Mouse (Mus musculus): ENCODE data around the gene Pnma5. TPM values are rescaled to one million over a fixed set of nuclear protein-coding genes. Genes with fewer than 3 reads are reported as not detected.

Gene Pnma5
- polyA plus RNA-seq, 1 experiment from 2014 or later = not detected

- peak; percentile 100 for ATAC-seq
- H3K36me3 ChIP-seq = no peaks in the 10 kb centered on the region
- H3K4me2 ChIP-seq (replicated peaks) = peak overlapping the region; percentile 51
- H3K27me3 ChIP-seq (replicated peaks) = no peaks in the 10 kb centered on the region; the same call in 1 of the 2 replicates
- H3K4me1 ChIP-seq (replicated peaks) = no peaks in the 10 kb centered on the region
- H3K9me3 ChIP-seq = no peaks in the 10 kb centered on the region
- 0 out of 2 replicates have a peak overlapping the region, but pooled peaks have one; percentile 9 for H3K27ac ChIP-seq
- H3K4me3 ChIP-seq (replicated peaks) = peak overlapping the region; percentile 31
- H3K9ac ChIP-seq = no peak overlapping the region
- WGBS = 18% methylated on average over 24 of the region's 27 CpGs
Observed at GRCm38 (mm10) chrX:73007597-73008479, 29.1 kb downstream of the Pnma5 start.

GRCm38 (mm10) chrX:73005678-73006077 lies 31.2 kb downstream of the Pnma5 start:
- WGBS = 58% methylated on average over 4 of the region's 4 CpGs
- no peak overlapping the region for H3K4me2 ChIP-seq (replicated peaks)
- H3K9ac ChIP-seq = no peak overlapping the region
- H3K36me3 ChIP-seq = no peaks in the 10 kb centered on the region
- no peaks in the 10 kb centered on the region for H3K4me1 ChIP-seq (replicated peaks)
- no peak overlapping the region for H3K27ac ChIP-seq
- ATAC-seq = no peak
- H3K27me3 ChIP-seq (replicated peaks) = no peaks in the 10 kb centered on the region; the same call in 1 of the 2 replicates
- no peaks in the 10 kb centered on the region for H3K9me3 ChIP-seq
- H3K4me3 ChIP-seq (replicated peaks) = no peak overlapping the region

GRCm38 (mm10) chrX:73003110-73003509 lies 33.8 kb downstream of the Pnma5 start:
- no peak overlapping the region for H3K4me2 ChIP-seq (replicated peaks)
- 82% methylated on average over 5 of the region's 5 CpGs for WGBS
- no peak overlapping the region for H3K4me3 ChIP-seq (replicated peaks)
- H3K9ac ChIP-seq = no peak overlapping the region
- H3K4me1 ChIP-seq (replicated peaks) = no peaks in the 10 kb centered on the region
- no peak for ATAC-seq
- H3K36me3 ChIP-seq = no peaks in the 10 kb centered on the region
- no peaks in the 10 kb centered on the region for H3K9me3 ChIP-seq
- no peaks in the 10 kb centered on the region; the same call in 1 of the 2 replicates for H3K27me3 ChIP-seq (replicated peaks)
- H3K27ac ChIP-seq = no peak overlapping the region

GRCm38 (mm10) chrX:72995542-72995941 lies 41.4 kb downstream of the Pnma5 start:
- Histone ChIP-seq H3K4me2 (replicated peaks) (no peak overlapping the region), H3K4me3 (replicated peaks) (no peak overlapping the region), H3K27me3 (replicated peaks) (peaks cover 4% of the 10 kb centered on the region), H3K9me3 (no peaks in the 10 kb centered on the region), H3K4me1 (replicated peaks) (no peaks in the 10 kb centered on the region), H3K36me3 (no peaks in the 10 kb centered on the region), H3K27ac (no peak overlapping the region), H3K9ac (no peak overlapping the region)
- ATAC-seq = 0 out of 2 replicates have a peak, but pooled peaks have one; percentile 39
- 60% methylated on average over 3 of the region's 3 CpGs for WGBS

GRCm38 (mm10) chrX:72992291-72992919 lies 44.5 kb downstream of the Pnma5 start:
- Histone ChIP-seq H3K4me2 (replicated peaks) (no peak overlapping the region), H3K36me3 (no peaks in the 10 kb centered on the region), H3K27me3 (replicated peaks) (peaks cover 4% of the 10 kb centered on the region; the same call in 1 of the 2 replicates), H3K4me1 (replicated peaks) (no peaks in the 10 kb centered on the region), H3K4me3 (replicated peaks) (no peak overlapping the region), H3K9ac (no peak overlapping the region), H3K9me3 (no peaks in the 10 kb centered on the region), H3K27ac (no peak overlapping the region)
- ATAC-seq = no peak
- WGBS = 57% methylated on average over 5 of the region's 5 CpGs

- Histone ChIP-seq H3K4me2 (replicated peaks) (no peak overlapping the region), H3K4me1 (replicated peaks) (no peaks in the 10 kb centered on the region), H3K36me3 (no peaks in the 10 kb centered on the region), H3K27ac (no peak overlapping the region), H3K27me3 (replicated peaks) (no peaks in the 10 kb centered on the region), H3K4me3 (replicated peaks) (no peak overlapping the region), H3K9ac (no peak overlapping the region), H3K9me3 (no peaks in the 10 kb centered on the region)
- no peak for ATAC-seq
- 79% methylated on average over 3 of the region's 3 CpGs for WGBS
Observed at GRCm38 (mm10) chrX:72990581-72990980, 46.3 kb downstream of the Pnma5 start.

GRCm38 (mm10) chrX:72988431-72988830 lies 48.5 kb downstream of the Pnma5 start:
- 80% methylated on average over 3 of the region's 3 CpGs for WGBS
- Histone ChIP-seq H3K4me2 (replicated peaks) (no peak overlapping the region), H3K27me3 (replicated peaks) (no peaks in the 10 kb centered on the region), H3K27ac (no peak overlapping the region), H3K9ac (no peak overlapping the region), H3K9me3 (no peaks in the 10 kb centered on the region), H3K4me1 (replicated peaks) (no peaks in the 10 kb centered on the region), H3K4me3 (replicated peaks) (no peak overlapping the region), H3K36me3 (no peaks in the 10 kb centered on the region)
- no peak for ATAC-seq

- Histone ChIP-seq H3K27ac (no peak overlapping the region), H3K4me1 (replicated peaks) (no peaks in the 10 kb centered on the region), H3K36me3 (no peaks in the 10 kb centered on the region), H3K27me3 (replicated peaks) (no peaks in the 10 kb centered on the region), H3K4me3 (replicated peaks) (peak overlapping the region; percentile 35), H3K9ac (no peak overlapping the region), H3K4me2 (replicated peaks) (peak overlapping the region; percentile 76), H3K9me3 (no peaks in the 10 kb centered on the region)
- WGBS = 25% methylated on average over 14 of the region's 14 CpGs
- ATAC-seq = 0 out of 2 replicates have a peak, but pooled peaks have one; percentile 14
Observed at GRCm38 (mm10) chrX:72987520-72987905, 49.4 kb downstream of the Pnma5 start.

- H3K36me3 ChIP-seq = no peaks in the 10 kb centered on the region
- no peaks in the 10 kb centered on the region for H3K4me1 ChIP-seq (replicated peaks)
- H3K9ac ChIP-seq = no peak within 1 kb of the TSS
- H3K9me3 ChIP-seq = no peaks in the 10 kb centered on the region
- H3K27me3 ChIP-seq (replicated peaks) = no peaks in the 10 kb centered on the region
- 22% methylated on average over 40 of the region's 45 CpGs for WGBS
- peak within 1 kb of the TSS; percentile 35 for H3K4me3 ChIP-seq (replicated peaks)
- peak within 1 kb of the TSS; percentile 76 for H3K4me2 ChIP-seq (replicated peaks)
- peak; percentile 90 for ATAC-seq
- no peak within 1 kb of the TSS for H3K27ac ChIP-seq
Observed at GRCm38 (mm10) chrX:72986841-72987519, 49.9 kb downstream of the Pnma5 start, which contains the start of gene Zfp185. Zfp185 (plus strand) TSS chrX:72987339.

GRCm38 (mm10) chrX:72985607-72986006 lies 51.3 kb downstream of the Pnma5 start:
- Histone ChIP-seq H3K27me3 (replicated peaks) (no peaks in the 10 kb centered on the region), H3K9me3 (no peaks in the 10 kb centered on the region), H3K27ac (no peak overlapping the region), H3K36me3 (no peaks in the 10 kb centered on the region), H3K4me1 (replicated peaks) (no peaks in the 10 kb centered on the region), H3K4me3 (replicated peaks) (no peak overlapping the region), H3K9ac (no peak overlapping the region), H3K4me2 (replicated peaks) (no peak overlapping the region)
- ATAC-seq = no peak
- 81% methylated on average over 2 of the region's 2 CpGs for WGBS
